ENCODE assay signal across 7 mouse cellular contexts in the genomic region with DNA sequence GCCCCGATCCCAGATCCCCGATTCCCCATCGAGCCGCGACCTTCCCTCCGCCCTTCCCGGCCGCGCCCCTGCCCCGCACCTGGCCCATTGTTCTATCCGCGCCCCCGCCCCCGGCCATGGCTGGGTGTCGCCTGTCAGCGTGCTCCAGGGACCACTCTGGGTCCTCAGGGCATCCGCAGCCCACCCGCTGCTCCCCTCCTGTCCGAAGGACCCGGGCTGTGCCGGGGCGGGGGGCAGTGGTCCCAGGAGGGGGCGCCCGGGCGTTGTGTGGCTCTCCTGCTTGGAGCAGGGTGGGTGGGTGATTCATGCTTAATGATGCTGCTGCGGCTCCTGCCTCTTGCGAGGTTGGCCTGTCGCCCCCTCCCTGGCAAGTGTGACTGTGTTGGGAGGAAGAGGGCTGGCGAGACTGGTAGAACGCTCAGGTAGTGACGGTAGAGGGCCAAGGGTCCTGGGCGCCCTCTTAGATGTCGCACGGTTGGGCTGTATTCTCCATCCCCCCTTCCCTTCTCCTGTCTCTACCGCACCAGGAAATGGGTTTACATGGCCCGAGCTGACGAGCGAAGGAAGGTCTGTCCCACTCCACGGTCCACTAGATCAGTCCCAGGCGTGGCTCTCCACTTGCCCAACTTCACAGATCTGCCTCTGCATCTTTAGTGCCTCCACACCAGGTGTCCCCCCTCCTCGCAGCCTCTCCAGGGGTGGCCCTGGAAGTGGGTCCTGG. TPM values are rescaled to one million over a fixed set of nuclear protein-coding genes. Genes with fewer than 3 reads are reported as not detected.
DNase-seq lines count a peak whose midpoint lies in the region; ATAC-seq and TF ChIP-seq lines count a peak whose summit lies in the region.

No protein-coding gene starts in this region.

- TF ChIP-seq POLR2A in brain, embryonic 14.5 days (IDR thresholded peaks at IDR 0.05; ENCODE audit: borderline replicate concordance, extremely low read depth, insufficient read depth, insufficient read length, poor library complexity, severe bottlenecking), result no peak
- TF ChIP-seq POLR2A in embryonic fibroblast, embryonic 13.5 days (IDR thresholded peaks at IDR 0.05; ENCODE audit: low read depth, low read length), result no peak; the same call in 1 of the 2 replicates
- no peak for TF ChIP-seq POLR2A in myocyte (IDR thresholded peaks at IDR 0.05; ENCODE audit: insufficient read length, low read depth)

- under 1% methylated on average over 40 of the region's 41 CpGs for WGBS in lung, embryonic 14.5 days
- under 1% methylated on average over 39 of the region's 41 CpGs for WGBS in intestine, embryonic 15.5 days

- peak; percentile 28 for ATAC-seq in lung, embryonic 14.5 days (ENCODE audit: insufficient read depth)
- ATAC-seq in intestine, embryonic 15.5 days, result peak; percentile 55

- H3K4me2 ChIP-seq in lung, embryonic 14.5 days, result peak overlapping the region; percentile 96
- peak overlapping the region; percentile 97 for H3K4me2 ChIP-seq in intestine, embryonic 15.5 days (replicated peaks)
- peak overlapping the region; percentile 84 for H3K4me2 ChIP-seq in myocyte (ENCODE audit: low read depth)

- TF ChIP-seq CTCF in lung, embryonic 14.5 days (IDR thresholded peaks at IDR 0.05; ENCODE audit: low read depth), result peak; percentile 43
- no peak for TF ChIP-seq CTCF in brain, embryonic 14.5 days (IDR thresholded peaks at IDR 0.05; ENCODE audit: borderline replicate concordance, extremely low read depth, insufficient read depth, insufficient read length)
- TF ChIP-seq CTCF in embryonic fibroblast, embryonic 13.5 days (IDR thresholded peaks at IDR 0.05; ENCODE audit: borderline replicate concordance, insufficient read depth, low read length), result no peak

- no peaks in the 10 kb centered on the region for H3K9me3 ChIP-seq in lung, embryonic 14.5 days (ENCODE audit: low read depth, low read length)
- H3K9me3 ChIP-seq in intestine, embryonic 15.5 days, result no peaks in the 10 kb centered on the region

- H3K27ac ChIP-seq in lung, embryonic 14.5 days (ENCODE audit: low read depth), result peak overlapping the region; percentile 46; the same call in 1 of the 2 replicates
- peak overlapping the region; percentile 79; the same call in 1 of the 2 replicates for H3K27ac ChIP-seq in embryonic fibroblast, embryonic 13.5 days (ENCODE audit: insufficient read depth, low read length)
- H3K27ac ChIP-seq in intestine, embryonic 15.5 days, result peak overlapping the region; percentile 56

- DNase-seq in lung, embryonic 14.5 days, result peak; percentile 52
- DNase-seq in lung, postnatal 25 days (ENCODE audit: low spot score), result no peak
- DNase-seq in brain, embryonic 14.5 days (ENCODE audit: low read depth), result peak; percentile 76
- DNase-seq in yolk sac, embryonic 10.5 days (ENCODE audit: low spot score), result peak; percentile 24

- peaks cover 10% of the 10 kb centered on the region for H3K4me1 ChIP-seq in lung, embryonic 14.5 days (ENCODE audit: insufficient read depth)
- peaks cover 14% of the 10 kb centered on the region; the same call in 1 of the 2 replicates for H3K4me1 ChIP-seq in embryonic fibroblast, embryonic 13.5 days (ENCODE audit: control insufficient read depth, insufficient read depth, low read length)
- H3K4me1 ChIP-seq in intestine, embryonic 15.5 days (replicated peaks), result peaks cover 30% of the 10 kb centered on the region

- H3K36me3 ChIP-seq in lung, embryonic 14.5 days (ENCODE audit: insufficient read depth), result no peaks in the 10 kb centered on the region
- H3K36me3 ChIP-seq in intestine, embryonic 15.5 days, result no peaks in the 10 kb centered on the region
- H3K36me3 ChIP-seq in myocyte (ENCODE audit: control insufficient read depth, insufficient read depth), result peaks cover 5% of the 10 kb centered on the region

- peak overlapping the region; percentile 77 for H3K4me3 ChIP-seq in lung, embryonic 14.5 days (ENCODE audit: low read depth, low read length)
- H3K4me3 ChIP-seq in embryonic fibroblast, embryonic 13.5 days (ENCODE audit: insufficient read depth, low read length), result peak overlapping the region; percentile 94
- peak overlapping the region; percentile 81 for H3K4me3 ChIP-seq in intestine, embryonic 15.5 days (replicated peaks)
- peak overlapping the region; percentile 57 for H3K4me3 ChIP-seq in myocyte

- peaks cover 53% of the 10 kb centered on the region for H3K79me2 ChIP-seq in myocyte (ENCODE audit: control insufficient read depth, insufficient read depth)

- H3ac ChIP-seq in myocyte (ENCODE audit: control insufficient read depth, insufficient read length), result peak overlapping the region; percentile 88

- peak overlapping the region; percentile 82 for H3K9ac ChIP-seq in lung, embryonic 14.5 days
- peak overlapping the region; percentile 79 for H3K9ac ChIP-seq in intestine, embryonic 15.5 days

- H3K27me3 ChIP-seq in lung, embryonic 14.5 days (ENCODE audit: insufficient read depth, low read length), result peaks cover 5% of the 10 kb centered on the region; the same call in 1 of the 2 replicates
- H3K27me3 ChIP-seq in intestine, embryonic 15.5 days (replicated peaks), result peaks cover 4% of the 10 kb centered on the region; the same call in 1 of the 2 replicates
- H3K27me3 ChIP-seq in myocyte (ENCODE audit: control insufficient read depth, insufficient read depth, insufficient read length), result no peaks in the 10 kb centered on the region

TF ChIP-seq in myocyte, 11 proteins besides CTCF, POLR2A, EP300 and RAD21:
- TF ChIP-seq CEBPB (IDR thresholded peaks at IDR 0.05; ENCODE audit: insufficient read depth, poor library complexity, severe bottlenecking), result no peak
- no peak for TF ChIP-seq SRF (IDR thresholded peaks at IDR 0.05; ENCODE audit: control insufficient read depth, insufficient read length, low read depth)
- TF ChIP-seq MYOG (IDR thresholded peaks at IDR 0.05; ENCODE audit: control insufficient read depth in 1 of 3, insufficient read depth in 1 of 3, insufficient read length in 2 of 3, low read depth in 2 of 3), result no peak
- no peak for TF ChIP-seq USF1 (IDR thresholded peaks at IDR 0.05; ENCODE audit: low read depth)
- TF ChIP-seq MAX (IDR thresholded peaks at IDR 0.05; ENCODE audit: low read depth), result no peak
- TF ChIP-seq MYOD1 (IDR thresholded peaks at IDR 0.05; ENCODE audit: control insufficient read depth in 1 of 3, insufficient read length in 2 of 3, low read depth in 2 of 3), result no peak
- no peak for TF ChIP-seq REST (IDR thresholded peaks at IDR 0.05; ENCODE audit: insufficient read depth, insufficient read length)
- TF ChIP-seq TCF3 (IDR thresholded peaks at IDR 0.05; ENCODE audit: insufficient read length, low read depth), result no peak
- TF ChIP-seq TCF12 (IDR thresholded peaks at IDR 0.05; ENCODE audit: insufficient read depth, poor library complexity, severe bottlenecking), result no peak
- no peak for TF ChIP-seq POLR2AphosphoS2 (IDR thresholded peaks at IDR 0.05; ENCODE audit: insufficient read length, low read depth)
- TF ChIP-seq E2F4 (IDR thresholded peaks at IDR 0.05; ENCODE audit: insufficient read depth), result no peak

RNA-seq across cellular contexts. Expression of a gene that starts 0.8 kb away (rescaled TPM):
- 26.5 and 28.6 TPM in 2 replicates for polyA plus RNA-seq in lung, embryonic 14.5 days (2014; fragmentation: Nextera tagmentation; extraction: Ambion mirVana)
- 56.1 and 93.6 TPM in 2 replicates for polyA plus RNA-seq in brain, embryonic 14.5 days (2012; rRNA removed)
- polyA plus RNA-seq in embryonic fibroblast, embryonic 13.5 days (2011; ENCODE audit: insufficient read length, low read depth, missing spikeins), result 43.6 and 53.2 TPM in 2 replicates
- 23.9 and 25.0 TPM in 2 replicates for polyA plus RNA-seq in intestine, embryonic 15.5 days (2015; fragmentation: Nextera tagmentation; extraction: Ambion mirVana)
- 36.1 TPM for polyA plus RNA-seq in myocyte (2012; fragmentation: generic; extraction: Trizol)
